8 mouse cellular contexts compared by ENCODE assay signal in the genomic region with DNA sequence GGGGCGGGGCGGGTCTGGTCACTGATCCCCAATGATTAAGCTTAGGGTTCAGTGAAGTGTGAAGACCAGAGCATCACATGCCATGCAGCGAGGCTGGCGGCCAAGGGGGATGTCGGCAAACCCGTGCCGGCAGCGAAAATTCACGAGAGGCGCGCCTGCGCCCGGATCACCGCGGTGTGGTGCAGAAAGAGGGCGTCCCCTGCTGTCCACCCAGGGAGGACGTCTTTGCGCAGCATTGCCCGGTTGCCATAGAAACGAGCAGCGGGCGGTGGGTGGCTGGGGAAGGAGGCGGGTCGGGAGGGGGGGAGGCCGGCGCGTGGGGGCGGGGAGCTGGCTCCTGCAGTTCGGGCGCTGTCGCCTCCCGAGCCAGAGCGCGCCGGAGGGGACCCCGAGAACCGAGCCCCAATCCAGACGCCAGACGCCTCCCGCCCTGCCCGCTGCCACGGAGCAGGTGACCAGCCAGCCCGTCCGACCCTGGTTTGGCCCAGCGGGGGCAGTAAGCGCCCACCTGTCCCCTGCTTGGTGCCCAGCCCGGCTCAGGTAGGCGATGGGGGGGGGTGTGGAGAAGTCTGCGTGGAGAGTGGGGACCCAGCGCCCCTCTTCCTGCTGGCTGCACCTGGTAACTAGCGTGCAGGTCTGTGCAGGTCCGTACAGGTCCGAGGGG. TPM values are rescaled to one million over a fixed set of nuclear protein-coding genes. Genes with fewer than 3 reads are reported as not detected.
DNase-seq lines count a peak whose midpoint lies in the region; ATAC-seq and TF ChIP-seq lines count a peak whose summit lies in the region.

No protein-coding gene starts in this region.

- peaks cover 79% of the 10 kb centered on the region for H3K27me3 ChIP-seq in heart, embryonic 13.5 days (replicated peaks)
- H3K27me3 ChIP-seq in kidney, embryonic 15.5 days = peaks cover 57% of the 10 kb centered on the region
- H3K27me3 ChIP-seq in limb, embryonic 14.5 days (ENCODE audit: control insufficient read depth, insufficient read depth, low read length) = peaks cover 25% of the 10 kb centered on the region

- no peak overlapping the region for H3K27ac ChIP-seq in heart, embryonic 13.5 days (replicated peaks)
- H3K27ac ChIP-seq in kidney, embryonic 15.5 days = no peak overlapping the region
- H3K27ac ChIP-seq in limb, embryonic 14.5 days (replicated peaks; ENCODE audit: low read depth, low read length) = no peak overlapping the region

- peak overlapping the region; percentile 73 for H3K9ac ChIP-seq in heart, embryonic 13.5 days
- peak overlapping the region; percentile 43 for H3K9ac ChIP-seq in kidney, embryonic 15.5 days
- peak overlapping the region; percentile 40 for H3K9ac ChIP-seq in limb, embryonic 14.5 days (ENCODE audit: low read depth, low read length, severe bottlenecking)

- H3K36me3 ChIP-seq in heart, embryonic 13.5 days = no peaks in the 10 kb centered on the region
- no peaks in the 10 kb centered on the region for H3K36me3 ChIP-seq in kidney, embryonic 15.5 days
- H3K36me3 ChIP-seq in limb, embryonic 14.5 days (ENCODE audit: control insufficient read depth, insufficient read depth, low read length) = no peaks in the 10 kb centered on the region

- peak overlapping the region; percentile 51 for H3K4me3 ChIP-seq in heart, embryonic 13.5 days
- H3K4me3 ChIP-seq in kidney, embryonic 15.5 days (replicated peaks) = peak overlapping the region; percentile 50
- H3K4me3 ChIP-seq in limb, embryonic 14.5 days (replicated peaks; ENCODE audit: low read length) = peak overlapping the region; percentile 45

- H3K4me1 ChIP-seq in heart, embryonic 13.5 days = peaks cover 17% of the 10 kb centered on the region
- H3K4me1 ChIP-seq in kidney, embryonic 15.5 days = peaks cover 15% of the 10 kb centered on the region
- peaks cover 4% of the 10 kb centered on the region for H3K4me1 ChIP-seq in limb, embryonic 14.5 days (ENCODE audit: control insufficient read depth, insufficient read depth, low read length)

- under 1% methylated on average over 49 of the region's 53 CpGs for WGBS in heart, embryonic 13.5 days
- WGBS in kidney, embryonic 15.5 days = 1% methylated on average over 48 of the region's 53 CpGs
- 1% methylated on average over 42 of the region's 53 CpGs for WGBS in limb, embryonic 14.5 days

- H3K9me3 ChIP-seq in heart, embryonic 13.5 days = no peaks in the 10 kb centered on the region
- H3K9me3 ChIP-seq in kidney, embryonic 15.5 days (replicated peaks) = no peaks in the 10 kb centered on the region
- H3K9me3 ChIP-seq in limb, embryonic 14.5 days (ENCODE audit: control insufficient read depth, low read length) = no peaks in the 10 kb centered on the region

- no peak for TF ChIP-seq POLR2A in limb, embryonic 14.5 days (IDR thresholded peaks at IDR 0.05; ENCODE audit: borderline replicate concordance, extremely low read depth, insufficient read depth, insufficient read length)

- DNase-seq in heart, adult 11 months = no peak
- DNase-seq in cerebellum, postnatal 14 days = peak; percentile 80 to 86
- peak; percentile 58 to 75 for DNase-seq in frontal cortex, postnatal 25 days (ENCODE audit: low spot score in 2 of 2)
- peak; percentile 35 for DNase-seq in limb, embryonic 14.5 days (ENCODE audit: low spot score)
- DNase-seq in naive thymus-derived CD4-positive, alpha-beta T cell, adult 2 months (ENCODE audit: low read depth) = peak; percentile 72
- peak; percentile 47 for DNase-seq in thymus, postnatal 0 days (ENCODE audit: low spot score)

- peak overlapping the region; percentile 80 for H3K4me2 ChIP-seq in heart, embryonic 13.5 days
- peak overlapping the region; percentile 96 for H3K4me2 ChIP-seq in kidney, embryonic 15.5 days
- peak overlapping the region; percentile 95 for H3K4me2 ChIP-seq in limb, embryonic 14.5 days (replicated peaks; ENCODE audit: low read depth, low read length, severe bottlenecking)

- ATAC-seq in heart, embryonic 13.5 days (ENCODE audit: extremely low read depth, insufficient number of reproducible peaks, low FRiP score, low TSS enrichment) = no peak
- peak; percentile 44; the same call in 1 of the 2 replicates for ATAC-seq in kidney, embryonic 15.5 days (replicated peaks; ENCODE audit: low FRiP score)
- ATAC-seq in limb, embryonic 14.5 days (ENCODE audit: low FRiP score, low read depth) = peak; percentile 63; the same call in 1 of the 2 replicates

RNA-seq across cellular contexts. Expression of gene Pacsin1, which starts 29.7 kb away (rescaled TPM):
- 0.78 and 1.4 TPM in 2 replicates for polyA plus RNA-seq in heart, embryonic 13.5 days (2015; fragmentation: Nextera tagmentation; extraction: Ambion mirVana)
- 0.99 and 1.5 TPM in 2 replicates for polyA plus RNA-seq in kidney, embryonic 15.5 days (2015; fragmentation: Nextera tagmentation; extraction: Ambion mirVana)
- polyA plus RNA-seq in limb, embryonic 14.5 days (2012; rRNA removed) = 2.4 and 3.3 TPM in 2 replicates
- 3.3 and 4.5 TPM in 2 replicates for polyA plus RNA-seq in limb, embryonic 14.5 days (2014; fragmentation: Nextera tagmentation; extraction: Ambion mirVana)
- 19.8 and 20.1 TPM in 2 replicates for polyA plus RNA-seq in thymus, postnatal 0 days (2015; fragmentation: Nextera tagmentation; extraction: Ambion mirVana)

RNA-seq across cellular contexts. Expression of gene Spdef, which starts 43.7 kb away (rescaled TPM):
- 0.15 and 0.18 TPM in 2 replicates for polyA plus RNA-seq in heart, embryonic 13.5 days (2015; fragmentation: Nextera tagmentation; extraction: Ambion mirVana)
- 0.16 and 1.4 TPM in 2 replicates for polyA plus RNA-seq in kidney, embryonic 15.5 days (2015; fragmentation: Nextera tagmentation; extraction: Ambion mirVana)
- 0.52 and 0.67 TPM in 2 replicates for polyA plus RNA-seq in limb, embryonic 14.5 days (2012; rRNA removed)
- polyA plus RNA-seq in limb, embryonic 14.5 days (2014; fragmentation: Nextera tagmentation; extraction: Ambion mirVana) = 0.39 TPM in 1 of 2 replicates, not detected in the other
- 0.66 and 0.99 TPM in 2 replicates for polyA plus RNA-seq in thymus, postnatal 0 days (2015; fragmentation: Nextera tagmentation; extraction: Ambion mirVana)

RNA-seq across cellular contexts. Expression of gene Rps10, which starts 48.5 kb away (rescaled TPM):
- polyA plus RNA-seq in heart, embryonic 13.5 days (2015; fragmentation: Nextera tagmentation; extraction: Ambion mirVana) = 600 and 606 TPM in 2 replicates
- 973 and 1,016 TPM in 2 replicates for polyA plus RNA-seq in kidney, embryonic 15.5 days (2015; fragmentation: Nextera tagmentation; extraction: Ambion mirVana)
- polyA plus RNA-seq in limb, embryonic 14.5 days (2012; rRNA removed) = 1,839 and 1,928 TPM in 2 replicates
- 1,149 and 1,160 TPM in 2 replicates for polyA plus RNA-seq in limb, embryonic 14.5 days (2014; fragmentation: Nextera tagmentation; extraction: Ambion mirVana)
- polyA plus RNA-seq in thymus, postnatal 0 days (2015; fragmentation: Nextera tagmentation; extraction: Ambion mirVana) = 1,579 and 1,606 TPM in 2 replicates

RNA-seq across cellular contexts. Expression of gene RPS10-NUDT3, which starts 50.0 kb away (rescaled TPM):
- not detected in 2 replicates for polyA plus RNA-seq in heart, embryonic 13.5 days (2015; fragmentation: Nextera tagmentation; extraction: Ambion mirVana)
- not detected in 2 replicates for polyA plus RNA-seq in kidney, embryonic 15.5 days (2015; fragmentation: Nextera tagmentation; extraction: Ambion mirVana)
- polyA plus RNA-seq in limb, embryonic 14.5 days (2012; rRNA removed) = 0.11 TPM in 1 of 2 replicates, not detected in the other
- polyA plus RNA-seq in limb, embryonic 14.5 days (2014; fragmentation: Nextera tagmentation; extraction: Ambion mirVana) = not detected in 2 replicates
- polyA plus RNA-seq in thymus, postnatal 0 days (2015; fragmentation: Nextera tagmentation; extraction: Ambion mirVana) = not detected in 2 replicates
